9 mouse cellular contexts compared by ENCODE assay signal in the genomic region with DNA sequence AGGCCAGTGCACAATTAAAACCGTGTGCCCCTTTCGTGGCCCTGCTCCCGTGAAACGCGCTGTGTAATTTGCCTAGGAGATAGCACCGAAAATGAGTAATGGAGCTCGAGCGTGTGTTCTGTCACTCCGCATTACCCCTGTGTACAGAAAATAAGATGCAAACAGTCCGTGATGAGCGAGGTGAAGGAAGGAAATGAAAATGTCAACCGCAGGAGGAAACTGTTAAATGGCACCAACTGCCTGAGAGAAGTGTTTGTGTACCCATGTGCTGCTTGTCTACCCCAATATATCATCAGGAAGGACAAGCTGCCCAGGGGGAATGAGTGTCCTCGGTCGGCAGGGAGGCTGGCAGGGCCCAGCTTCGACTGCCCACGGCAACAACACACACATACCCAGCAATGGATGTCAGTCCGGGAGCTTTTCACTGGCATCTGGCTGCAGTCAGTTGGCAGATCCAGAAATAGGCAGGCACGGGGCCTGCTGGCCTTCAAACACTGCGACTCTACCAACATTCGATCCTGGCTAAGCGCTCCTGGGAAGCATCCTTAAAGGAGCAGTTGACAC.
A peak's percentile ranks its signal among the peaks of the same experiment; 100 is the strongest.
DNase-seq lines count a peak whose midpoint lies in the region; TF ChIP-seq lines count a peak whose summit lies in the region.
"Had no signal": no experiment of that assay in that cellular context is flagged by ENCODE, and none has a peak within 500 bp of the region (broad histone marks: within the 10 kb centered on the region; RNA-seq: fewer than 3 reads in every experiment).

No protein-coding gene starts in this region.

- DNase-seq in heart, adult 18-20 months: peak; percentile 67 to 77
- DNase-seq in heart, embryonic 10.5 days (ENCODE audit: low spot score): no peak
- DNase-seq in cerebellum, adult 2 months: peak; percentile 57 to 77
- peak; percentile 66 to 73 for DNase-seq in heart, adult 9 months (ENCODE audit: low spot score in 2 of 2)
- DNase-seq in left cerebral cortex, adult 18-20 months (ENCODE audit: low spot score in 2 of 2): peak; percentile 19 to 45
- DNase-seq in right cerebral cortex, adult 2 months (ENCODE audit: low spot score in 2 of 2): peak; percentile 30 to 54
- DNase-seq in ovary, adult 18-20 months (ENCODE audit: low spot score): no peak
- no peak for DNase-seq in kidney, adult 2 months

- H3K4me1 ChIP-seq in heart, embryonic 10.5 days: peaks cover 6% of the 10 kb centered on the region
- no peaks in the 10 kb centered on the region; the same call in none of the 2 replicates for H3K4me1 ChIP-seq in cerebellum, adult 2 months (ENCODE audit: control insufficient read depth, insufficient read depth, low read length)
- H3K4me1 ChIP-seq in kidney, adult 2 months (ENCODE audit: control insufficient read depth, insufficient read depth, low read length): no peaks in the 10 kb centered on the region

- no peak for TF ChIP-seq CTCF in cerebellum, adult 2 months (IDR thresholded peaks at IDR 0.05; ENCODE audit: borderline replicate concordance, insufficient read depth, low read depth, low read length)
- no peak for TF ChIP-seq CTCF in kidney, adult 2 months (conservative IDR thresholded peaks at IDR 0.05; ENCODE audit: insufficient read depth, insufficient read length, low read depth, low read length)

- TF ChIP-seq POLR2A in cerebellum, adult 2 months (IDR thresholded peaks at IDR 0.05; ENCODE audit: borderline replicate concordance, insufficient read depth, low read length): no peak
- TF ChIP-seq POLR2A in kidney, adult 2 months (IDR thresholded peaks at IDR 0.05; ENCODE audit: low read depth, low read length): no peak

- WGBS in heart, embryonic 10.5 days: 69% methylated on average over 21 of the region's 21 CpGs
- 13% methylated on average over 21 of the region's 21 CpGs for WGBS in cerebellum, adult 2 months
- WGBS in kidney, adult 2 months: 49% methylated on average over 21 of the region's 21 CpGs

- H3K27ac ChIP-seq in heart, embryonic 10.5 days: no peak overlapping the region
- no peak overlapping the region for H3K27ac ChIP-seq in cerebellum, adult 2 months (ENCODE audit: insufficient read depth, low read length)
- no peak overlapping the region for H3K27ac ChIP-seq in kidney, adult 2 months (ENCODE audit: insufficient read depth, low read depth, low read length)

- H3K27me3 ChIP-seq in heart, embryonic 10.5 days (ENCODE audit: insufficient read depth, poor library complexity, severe bottlenecking): no peaks in the 10 kb centered on the region
- no peaks in the 10 kb centered on the region for H3K27me3 ChIP-seq in cerebellum, adult 2 months (ENCODE audit: control insufficient read depth, insufficient read depth, low read length)
- H3K27me3 ChIP-seq in kidney, adult 2 months (replicated peaks; ENCODE audit: control insufficient read depth, insufficient read depth, low read length): no peaks in the 10 kb centered on the region
- H3K27me3 ChIP-seq: CH12.LX had no signal

- no peaks in the 10 kb centered on the region for H3K9me3 ChIP-seq in heart, embryonic 10.5 days

- H3K36me3 ChIP-seq in heart, embryonic 10.5 days: no peaks in the 10 kb centered on the region
- H3K36me3 ChIP-seq in kidney, adult 2 months (ENCODE audit: control insufficient read depth, insufficient read depth, low read length): no peaks in the 10 kb centered on the region

- no peak overlapping the region for H3K4me3 ChIP-seq in heart, embryonic 10.5 days
- no peak overlapping the region for H3K4me3 ChIP-seq in cerebellum, adult 2 months (replicated peaks; ENCODE audit: insufficient read depth, low read depth, low read length)
- no peak overlapping the region for H3K4me3 ChIP-seq in kidney, adult 2 months (ENCODE audit: insufficient read depth, low read depth, low read length)

Comparison
In these comparisons a context has a peak if more than half of its experiments do, and no peak if none do; other contexts are left out.
1. DNase-seq: peak in heart, adult 18-20 months (2 of 2), cerebellum, adult 2 months (2 of 2), heart, adult 9 months (2 of 2), left cerebral cortex, adult 18-20 months (2 of 2) and right cerebral cortex, adult 2 months (2 of 2); none in heart, embryonic 10.5 days (single experiment), ovary, adult 18-20 months (single experiment) and kidney, adult 2 months (single experiment).